Mouse (Mus musculus) 3T3-L1 (cell line): ENCODE results near the gene A730071L15Rik.
A peak's percentile ranks its signal among the peaks of the same experiment; 100 is the strongest.

ENCODE experiments used
- DNase-seq: peaks from one replicate; pipeline ENCODE4 v3.0.0-alpha.2; 2015; ENCODE audit warnings: low read depth, low spot score

A730071L15Rik gene

DNA sequence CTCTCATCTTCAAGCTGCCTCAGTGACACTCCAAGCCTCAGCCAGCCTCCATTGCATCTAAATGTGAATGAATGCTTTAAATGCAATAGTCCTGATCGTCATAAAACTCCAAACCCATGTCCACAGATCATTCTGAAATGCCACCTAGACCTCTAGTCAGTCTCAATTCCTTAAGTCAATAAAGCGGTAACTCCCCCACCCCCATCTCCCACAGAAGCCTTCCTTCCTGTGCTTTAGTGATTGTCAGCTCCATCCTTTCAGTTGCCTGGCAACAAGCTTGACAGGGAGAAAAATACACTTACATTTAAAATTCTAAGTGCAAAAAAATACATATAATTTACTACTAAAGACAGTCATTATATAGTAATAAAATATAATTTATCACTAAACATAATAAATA is 16.6 kb upstream of the A730071L15Rik start:
- DNase-seq = no peak

GRCm38 (mm10) chr11:6184202-6184935 is 15.5 kb upstream of the A730071L15Rik start:
- peak; percentile 32 for DNase-seq

DNA sequence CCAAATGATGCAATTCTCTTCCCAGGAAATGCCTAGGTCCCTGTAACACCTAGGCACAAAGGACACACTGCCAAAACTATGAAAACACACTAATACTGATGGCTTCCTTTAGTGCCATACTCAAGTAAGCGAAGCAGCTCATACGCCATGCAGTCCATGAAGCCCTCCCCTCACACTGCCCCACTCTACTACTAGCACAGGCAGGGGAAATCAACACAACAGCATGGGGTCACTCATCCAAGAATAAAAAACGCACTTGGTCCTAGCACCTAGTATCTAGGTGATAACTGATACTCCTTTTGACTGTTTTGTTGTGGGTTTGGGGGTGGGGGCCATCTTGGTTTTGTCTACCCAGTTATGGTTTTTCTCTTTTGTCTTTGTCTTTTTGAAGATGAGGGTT is 12.4 kb upstream of the A730071L15Rik start:
- DNase-seq = no peak

- DNase-seq = peak; percentile 98
These were observed 12.0 kb upstream of the A730071L15Rik start for GRCm38 (mm10) chr11:6187878-6188277.

DNA sequence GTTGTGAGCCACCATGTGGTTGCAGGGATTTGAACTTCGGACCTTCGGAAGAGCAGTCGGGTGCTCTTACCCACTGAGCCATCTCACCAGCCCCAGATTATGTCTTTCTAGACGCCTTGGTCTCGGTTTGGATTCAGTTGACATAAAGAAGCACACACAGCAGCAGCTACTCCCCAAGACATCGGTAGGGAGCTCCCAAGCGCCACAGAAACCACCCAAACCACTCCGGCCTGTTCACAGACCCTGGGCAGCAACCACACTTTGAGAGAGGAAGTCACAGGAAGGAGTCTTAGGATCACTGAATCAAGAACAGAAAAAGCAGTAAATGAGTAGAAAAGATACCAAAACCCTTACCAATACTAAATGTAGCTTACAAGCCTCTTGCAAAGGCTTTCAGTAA is 3.0 kb upstream of the A730071L15Rik start:
- no peak for DNase-seq

GRCm38 (mm10) chr11:6198449-6198848 is 1.4 kb upstream of the A730071L15Rik start:
- DNase-seq = no peak

DNA sequence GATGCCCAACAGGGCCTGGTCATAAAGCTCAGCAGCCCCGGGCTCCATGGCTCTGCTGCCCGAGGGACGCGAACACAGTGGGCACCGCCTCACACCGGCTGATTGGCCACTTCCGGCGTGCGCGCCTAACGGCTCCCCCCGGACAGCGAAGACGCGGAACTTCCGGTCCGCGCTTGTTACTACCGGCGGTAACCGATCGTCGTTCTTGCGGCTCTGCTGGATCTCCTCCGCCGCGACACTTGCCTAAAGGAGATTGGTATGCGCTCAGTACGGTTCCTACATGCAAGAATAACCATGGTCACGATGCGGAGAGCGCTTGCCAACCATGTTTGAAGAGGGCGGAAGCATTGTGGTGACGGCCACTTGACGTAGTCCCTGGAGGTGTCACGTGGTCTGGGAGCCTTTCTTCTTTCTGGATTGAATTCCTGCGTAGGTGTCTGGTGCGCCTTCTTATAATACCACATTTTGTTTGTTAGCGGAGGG is 299 bp downstream of the A730071L15Rik start, which contains the start of gene Nudcd3:
TSS of gene Nudcd3 (minus strand) at position 329 of the 483 bp plus-strand sequence.
- DNase-seq = peak; percentile 90

DNA sequence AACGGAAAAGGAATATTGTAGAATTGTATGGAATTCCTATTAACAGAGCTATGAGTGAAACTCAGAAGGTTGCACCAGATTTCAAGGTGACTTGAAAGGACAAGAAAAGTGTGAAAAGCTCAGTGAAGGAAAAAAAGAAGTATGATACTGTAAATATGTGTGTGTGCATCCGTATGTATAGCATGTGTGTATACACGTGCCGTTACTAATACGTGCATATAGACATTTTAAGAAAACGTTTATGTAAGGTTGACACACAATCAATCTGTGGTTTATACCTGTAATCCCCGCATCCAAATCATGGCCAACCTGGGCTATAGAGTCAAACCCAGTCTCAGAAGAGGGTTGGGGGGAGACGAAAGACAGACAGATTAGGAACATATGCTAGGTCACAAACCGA is 741 bp downstream of the A730071L15Rik start:
- DNase-seq = no peak

DNA sequence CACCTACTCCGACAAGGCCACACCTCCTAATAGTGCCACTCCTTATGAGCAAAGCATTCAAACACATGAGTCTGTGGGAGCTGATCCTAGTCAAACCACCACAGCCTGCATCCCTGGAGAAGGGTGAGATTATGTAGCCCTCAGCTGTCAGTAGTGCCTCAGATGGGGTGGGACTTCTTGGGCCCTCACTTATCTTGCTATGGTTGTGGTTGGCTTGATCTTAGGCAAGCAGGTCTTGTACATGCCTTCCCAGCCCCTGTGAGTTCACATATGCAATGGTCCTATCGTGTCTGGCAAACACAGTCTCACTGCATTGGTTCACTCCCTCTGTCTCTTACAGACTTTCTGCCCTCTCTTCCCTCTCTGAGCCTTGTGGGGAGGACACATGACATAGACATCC is 7.3 kb downstream of the A730071L15Rik start:
- no peak for DNase-seq

- DNase-seq = no peak
These were observed 8.3 kb downstream of the A730071L15Rik start for GRCm38 (mm10) chr11:6208158-6208557.

DNA sequence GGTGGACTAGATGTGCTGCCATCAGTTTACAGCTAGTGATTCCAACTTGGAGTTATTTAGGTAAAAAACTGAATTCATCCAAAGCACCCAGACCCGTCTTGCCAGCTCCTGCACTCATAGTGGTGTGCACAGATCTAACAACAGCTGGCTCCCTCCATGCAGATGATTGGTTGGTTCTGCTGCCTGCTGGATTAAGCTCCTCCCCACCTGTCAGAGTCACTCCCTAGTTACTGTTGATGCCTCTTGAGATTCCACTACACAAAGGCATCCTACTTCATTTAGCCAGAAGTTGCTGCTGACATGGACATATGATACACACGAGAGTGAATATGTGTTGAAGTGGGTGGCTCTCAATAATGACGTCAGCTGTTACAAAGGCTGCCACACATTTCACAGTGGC is 17.0 kb downstream of the A730071L15Rik start:
- no peak for DNase-seq

DNA sequence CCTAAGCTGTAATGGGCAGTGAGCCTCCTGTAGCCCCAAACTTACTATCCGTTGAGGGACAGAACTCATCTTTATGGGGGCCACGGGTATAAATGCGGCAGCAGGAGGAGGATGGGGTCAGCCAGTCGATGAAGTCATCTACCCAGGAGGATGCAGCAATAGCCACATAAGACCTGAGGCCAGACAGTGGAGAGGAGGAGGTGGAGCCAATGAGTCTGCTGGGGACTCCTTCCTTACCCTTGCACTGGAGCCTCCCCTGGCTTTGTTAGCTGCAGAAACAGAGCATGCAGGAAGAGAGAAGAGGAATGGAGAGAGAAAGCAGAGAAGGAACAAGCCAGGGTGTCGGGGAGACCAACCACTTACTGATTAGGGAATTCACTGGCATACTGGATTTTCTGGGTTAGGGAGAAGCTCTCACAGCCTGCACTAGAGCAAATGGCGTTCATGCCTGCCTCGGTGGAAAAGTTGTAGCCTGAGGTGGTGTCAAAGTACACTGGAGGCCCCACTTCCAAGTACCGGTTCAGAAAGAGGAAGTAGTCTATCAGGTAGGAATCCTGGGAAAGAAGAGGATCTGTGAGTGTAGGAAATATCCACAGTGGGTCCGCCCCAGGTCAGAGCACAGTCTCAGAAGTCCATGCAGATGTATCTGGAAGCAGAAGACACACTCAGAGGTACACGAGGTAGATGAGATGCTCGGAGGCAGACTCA is 18.5 kb downstream of the A730071L15Rik start:
- DNase-seq = no peak

DNA sequence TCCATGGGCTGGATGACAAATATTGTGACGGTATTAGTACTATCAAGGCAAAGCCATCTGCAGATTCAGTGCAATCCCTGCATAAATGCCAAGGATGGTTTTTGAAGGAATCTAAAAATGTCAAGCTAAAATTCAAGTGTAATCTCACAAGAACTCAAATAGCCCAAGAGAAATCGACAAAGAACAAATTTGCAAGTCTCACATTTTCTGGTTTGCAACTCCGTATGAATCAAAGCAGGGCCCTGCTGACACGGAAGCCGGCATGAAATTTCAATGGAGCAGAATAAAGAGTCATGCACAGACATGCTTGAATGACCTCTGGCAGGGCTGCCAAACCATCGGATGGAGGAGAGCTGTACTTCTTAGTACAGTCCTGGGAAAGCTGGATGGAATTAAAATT is 20.1 kb downstream of the A730071L15Rik start:
- DNase-seq = no peak

DNA sequence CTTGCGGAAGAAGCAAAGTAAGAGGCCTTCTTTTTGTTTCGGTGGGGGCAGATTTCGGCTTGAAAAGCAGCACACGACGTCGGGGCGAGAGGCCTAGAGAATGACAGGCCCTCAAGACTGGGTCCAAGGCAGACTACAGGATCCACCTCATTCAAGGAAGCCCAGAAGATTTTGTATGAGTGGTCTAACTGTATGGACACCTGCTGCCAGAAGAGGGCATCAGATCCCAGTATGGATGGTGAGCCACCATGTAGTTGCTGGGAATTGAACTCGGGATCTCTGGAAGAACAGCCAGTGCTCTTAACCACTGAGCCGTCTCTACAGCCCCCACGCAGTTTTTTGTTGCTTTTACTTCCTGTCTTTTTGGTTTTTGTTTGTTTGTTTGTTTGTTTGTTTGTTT is 22.4 kb downstream of the A730071L15Rik start:
- DNase-seq = no peak

DNA sequence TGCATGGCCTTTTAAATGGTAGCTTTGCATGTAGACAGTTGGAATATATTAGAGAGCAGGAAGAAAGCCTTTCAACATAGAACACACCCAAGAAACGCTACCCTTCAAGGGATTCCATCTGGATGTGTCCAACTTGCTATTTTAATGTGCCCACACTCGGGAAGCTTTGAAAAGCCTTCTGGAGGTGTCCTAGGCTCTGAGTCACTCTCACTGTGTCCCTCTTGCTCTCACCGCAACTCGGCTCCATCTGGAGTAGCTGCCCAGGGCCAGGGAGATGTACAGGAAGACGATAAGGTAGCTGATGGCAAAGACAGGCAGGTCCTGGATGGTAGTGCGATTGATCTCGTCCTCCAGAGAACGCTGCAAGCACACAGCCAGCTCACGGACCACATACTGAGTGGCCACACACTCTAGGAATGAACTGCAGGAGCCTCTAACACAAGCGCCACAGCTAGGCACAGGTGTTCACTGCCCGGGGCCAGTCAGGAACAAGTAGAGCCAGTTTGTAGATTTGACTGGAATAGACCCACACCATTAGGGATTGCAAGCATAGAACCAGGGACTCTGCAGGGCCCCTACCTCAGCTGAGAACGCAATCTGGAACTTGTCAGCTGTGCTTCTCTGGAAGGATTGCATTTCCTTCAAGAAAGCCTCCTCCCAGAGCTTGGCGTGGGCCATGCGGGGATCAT is 24.9 kb downstream of the A730071L15Rik start:
- DNase-seq = no peak

DNA sequence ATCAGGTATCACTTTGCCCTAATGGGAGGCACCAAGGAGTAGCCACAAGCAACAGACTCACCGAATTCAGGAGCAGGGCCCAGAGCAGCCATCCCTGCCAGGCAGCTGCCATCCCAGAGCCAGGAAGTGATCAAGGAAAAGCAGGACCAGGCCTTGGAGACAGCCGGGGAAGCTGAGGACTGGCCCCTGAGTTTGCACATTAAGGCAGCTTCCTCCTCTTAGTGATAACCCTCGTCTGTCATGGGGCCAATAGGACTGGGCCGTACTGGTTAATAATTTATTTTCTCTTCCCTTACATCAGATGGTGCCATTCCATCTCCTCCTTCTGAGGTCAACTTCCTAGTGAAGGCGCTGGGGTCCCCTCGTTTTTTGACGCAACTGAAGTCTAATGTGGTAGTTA is 30.2 kb downstream of the A730071L15Rik start, which contains the start of gene Npc1l1:
TSS of gene Npc1l1 (minus strand) at position 132 of the 400 bp plus-strand sequence.
- no peak for DNase-seq

- DNase-seq = no peak
These were observed 33.2 kb downstream of the A730071L15Rik start for GRCm38 (mm10) chr11:6233025-6233424.

DNA sequence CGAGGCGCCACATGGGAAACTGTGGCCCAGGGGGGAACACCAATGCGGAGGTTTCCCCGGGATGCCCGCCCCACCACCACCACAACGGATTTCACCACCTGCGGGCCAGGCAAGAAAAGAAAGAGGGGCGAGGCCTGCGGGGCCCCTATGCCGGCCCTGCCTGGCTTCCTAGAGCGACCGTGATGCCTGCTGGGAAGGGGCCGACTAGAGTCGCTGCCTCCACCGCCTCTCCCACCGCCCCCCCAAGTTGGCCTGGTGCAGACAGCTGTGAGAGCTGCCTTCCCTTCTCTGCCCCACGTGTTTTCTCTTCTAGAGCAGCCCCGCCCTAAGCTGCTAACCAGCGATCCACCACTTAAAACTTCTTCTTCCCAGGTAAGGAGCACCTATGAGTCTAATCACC is 44.9 kb downstream of the A730071L15Rik start:
- DNase-seq = no peak
